Mouse (Mus musculus): Measurements from ENCODE around the gene Ifitm7.

DNA sequence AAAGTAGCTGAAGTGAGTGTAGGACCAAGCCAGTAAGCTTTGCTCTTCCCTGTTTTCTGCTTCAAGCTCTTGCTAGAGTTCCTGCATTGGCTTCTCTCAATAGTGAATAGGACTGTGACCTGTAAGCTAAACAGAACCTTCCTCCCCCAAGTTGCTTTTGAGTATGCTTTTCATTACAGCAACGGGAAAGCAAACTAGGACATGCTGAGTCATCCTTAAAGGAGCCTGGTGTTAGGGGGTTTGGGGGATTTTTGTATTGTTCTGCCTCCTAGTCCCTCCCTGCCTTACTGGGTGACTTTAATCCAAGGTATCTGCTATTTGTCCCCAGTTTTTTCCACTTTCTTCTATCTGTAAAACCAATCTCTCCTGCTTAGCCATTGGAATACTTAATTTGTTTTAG lies 24.6 kb downstream of the Ifitm7 start:
- TF ChIP-seq CTCF (IDR thresholded peaks at IDR 0.05; ENCODE audit: low read depth, low read length) (no peak), GATA1 (IDR thresholded peaks at IDR 0.05; ENCODE audit: borderline replicate concordance, low read length) (no peak)

Data from G1E (cell line).